Mouse (Mus musculus) layer of hippocampus, adult 11-12 months (tissue): ENCODE data around the gene Slc38a7.
A peak's percentile ranks its signal among the peaks of the same experiment; 100 is the strongest.
"Not testable (repeated sequence)": the region's sequence is repeated elsewhere in the genome, so short reads cannot be mapped to it uniquely, and the experiment has no call there.

ENCODE experiments used
- DNase-seq: peaks from one replicate; pipeline ENCODE4 v3.0.0; 2022; ENCODE audit warnings: low spot score

The Slc38a7 gene

DNA sequence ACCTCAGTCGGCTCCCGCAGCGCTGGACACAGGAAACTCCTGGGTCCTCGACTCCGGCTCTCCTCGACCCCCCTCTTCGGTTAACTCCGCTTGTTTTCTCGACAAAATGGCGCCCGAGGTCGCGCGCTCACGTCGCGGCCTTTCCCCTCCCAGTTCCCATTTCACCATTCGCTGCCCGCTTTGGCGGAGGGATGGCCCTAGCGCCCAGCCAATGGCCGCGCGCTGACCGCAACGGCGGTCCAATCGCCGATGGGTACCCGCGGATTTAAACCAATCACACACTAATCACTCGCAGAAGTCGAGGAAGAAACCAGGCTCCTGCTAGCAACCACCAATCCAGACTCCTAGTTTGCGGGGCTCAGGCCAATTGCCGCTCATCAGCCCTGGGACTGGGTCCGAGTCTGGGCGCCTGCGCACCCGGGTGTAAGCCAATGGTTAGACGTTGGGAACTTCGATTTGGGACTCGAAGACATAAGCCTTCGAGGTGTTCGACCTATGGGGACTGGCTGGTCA lies 46.0 kb downstream of the Slc38a7 start, which contains the start of gene Cnot1:
Cnot1 (minus strand) TSS at position 134 of the 513 bp plus-strand sequence.
- DNase-seq: peak; percentile 98

DNA sequence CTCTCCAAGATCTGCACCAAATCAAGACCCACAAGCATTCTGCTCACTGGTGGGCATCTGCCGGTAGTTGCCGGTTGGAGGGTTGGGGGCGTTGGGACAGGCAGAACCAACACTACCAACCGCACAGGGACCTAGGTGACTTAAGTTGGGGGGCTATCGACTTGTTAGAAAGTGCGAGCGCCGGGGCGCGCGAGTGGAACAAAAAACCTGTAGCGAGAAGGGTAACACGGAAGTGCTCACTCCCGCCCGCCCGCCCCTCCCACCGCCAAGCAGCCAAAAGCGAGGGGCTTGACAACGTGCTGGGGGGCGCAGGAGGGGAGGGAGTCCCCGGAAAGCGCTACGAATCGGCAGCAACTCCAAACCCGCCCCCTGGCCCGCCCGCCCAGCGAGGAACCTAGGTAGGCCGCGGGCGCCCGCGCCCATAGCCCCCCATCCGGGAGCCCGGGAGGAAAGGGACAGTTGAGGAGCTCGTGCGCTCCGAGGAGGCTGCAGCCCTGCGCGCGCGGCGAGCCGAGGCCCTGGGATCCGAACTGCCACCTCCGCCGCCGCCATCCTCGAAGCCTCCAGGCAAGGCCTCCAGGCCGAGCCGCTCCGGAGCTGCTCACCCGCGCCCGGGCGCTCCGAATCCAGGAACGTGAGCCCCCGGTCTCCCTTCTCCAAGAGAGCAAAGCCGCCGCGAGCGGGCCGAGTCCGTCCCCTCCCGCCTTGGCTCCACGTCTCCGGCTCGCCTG lies 46.7 kb downstream of the Slc38a7 start:
- no peak for DNase-seq

DNA sequence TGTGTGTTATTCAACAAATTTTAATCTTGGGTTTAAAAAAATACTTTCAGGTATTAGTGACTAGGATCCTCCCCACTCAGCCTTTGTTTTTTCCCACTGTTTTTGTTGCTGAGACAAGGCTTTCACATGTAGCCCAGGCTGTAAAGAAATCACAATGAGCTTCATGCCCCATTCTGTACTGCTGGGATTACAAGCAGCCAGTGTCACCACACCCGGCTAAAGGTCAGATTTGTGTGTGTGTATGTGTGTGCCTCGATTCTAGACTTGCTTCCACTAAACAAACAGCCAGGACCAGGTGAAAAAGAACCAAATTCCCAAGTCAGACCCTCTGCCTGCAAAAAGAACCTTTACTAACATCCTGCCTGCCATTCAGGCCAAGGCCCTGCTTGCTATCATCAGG lies 47.9 kb downstream of the Slc38a7 start:
- no peak for DNase-seq

DNA sequence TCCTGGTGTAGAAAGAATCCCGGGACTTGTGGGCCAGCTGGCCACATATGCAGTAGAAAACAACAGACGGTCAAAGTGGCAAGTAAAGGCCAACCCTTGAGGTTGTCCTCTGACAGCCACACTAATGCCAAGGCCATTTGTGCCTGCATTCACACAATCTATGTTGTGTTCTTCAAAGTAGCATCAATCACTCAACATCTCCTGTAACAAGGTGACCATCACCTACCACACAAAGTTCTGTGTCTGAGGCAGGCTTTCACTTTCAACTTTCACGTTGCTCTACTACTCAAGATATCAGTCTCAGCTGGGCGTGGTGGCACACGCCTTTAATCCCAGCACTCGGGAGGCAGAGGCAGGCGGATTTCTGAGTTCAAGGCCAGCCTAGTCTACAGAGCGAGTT lies 51.1 kb downstream of the Slc38a7 start:
- no peak for DNase-seq

DNA sequence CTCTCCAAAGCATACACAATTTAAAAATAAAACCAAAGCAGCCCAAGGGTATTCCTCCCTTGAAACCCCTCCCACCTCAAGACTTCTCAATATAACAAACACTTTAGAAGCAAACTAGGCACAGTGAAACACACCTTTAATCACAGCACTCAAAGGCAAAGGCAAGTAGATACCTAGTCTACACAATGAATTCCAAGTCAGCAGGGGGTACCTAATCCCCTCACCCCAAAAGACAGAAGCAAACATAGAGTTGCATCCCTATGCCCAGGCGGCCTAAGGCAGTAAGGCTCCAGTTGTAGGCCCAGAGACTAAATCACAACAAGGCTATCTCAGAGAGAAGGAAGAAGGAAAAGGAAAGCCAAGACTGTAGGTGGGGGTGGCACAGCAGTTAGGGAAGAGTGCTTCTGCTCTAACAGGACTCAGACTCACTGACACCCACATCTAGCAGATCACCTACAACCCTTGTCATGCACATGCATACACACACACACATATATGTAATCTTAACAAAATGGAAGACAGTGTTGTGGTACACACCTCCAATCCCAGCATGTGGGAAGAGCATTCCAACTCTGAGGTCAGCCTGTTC lies 51.8 kb downstream of the Slc38a7 start:
- DNase-seq: no peak

DNA sequence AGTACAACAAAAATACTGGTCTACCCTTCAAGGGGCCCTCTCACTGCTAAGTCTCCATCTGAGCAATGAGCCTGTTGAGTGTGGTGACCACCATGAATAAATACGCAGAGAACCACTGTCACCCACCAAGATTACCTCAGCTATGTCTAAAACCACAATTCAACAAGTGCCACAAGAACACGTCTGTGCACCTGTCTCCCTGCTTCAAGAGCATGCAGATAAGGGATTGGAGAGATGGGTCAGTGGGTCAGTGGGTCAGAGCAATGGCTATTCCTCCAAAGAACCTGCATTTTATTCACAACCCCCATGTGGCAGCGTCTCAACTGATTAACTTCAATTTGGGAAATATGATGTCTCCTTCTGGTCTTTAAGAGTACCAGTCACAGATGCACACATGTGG lies 53.0 kb downstream of the Slc38a7 start:
- DNase-seq: no peak

DNA sequence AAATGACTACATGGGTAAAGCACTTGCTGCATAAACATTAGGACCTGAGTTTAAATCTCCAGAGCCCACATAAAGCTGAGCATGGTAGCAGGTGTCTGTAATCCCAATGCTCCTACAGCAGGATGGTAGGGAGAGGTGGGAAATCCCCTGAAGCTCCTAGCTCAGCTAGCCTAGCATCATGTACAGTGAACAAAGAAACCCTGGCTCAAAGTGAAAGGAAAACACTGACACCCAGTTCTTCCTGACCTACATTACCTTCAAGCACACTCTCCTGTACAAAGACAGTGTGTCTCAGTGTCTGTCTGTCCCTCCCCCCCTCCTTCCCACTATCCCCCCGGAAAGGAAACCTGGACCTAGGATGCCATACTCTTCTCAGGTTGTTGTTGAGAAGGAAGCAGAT lies 53.4 kb downstream of the Slc38a7 start:
- DNase-seq: no peak

DNA sequence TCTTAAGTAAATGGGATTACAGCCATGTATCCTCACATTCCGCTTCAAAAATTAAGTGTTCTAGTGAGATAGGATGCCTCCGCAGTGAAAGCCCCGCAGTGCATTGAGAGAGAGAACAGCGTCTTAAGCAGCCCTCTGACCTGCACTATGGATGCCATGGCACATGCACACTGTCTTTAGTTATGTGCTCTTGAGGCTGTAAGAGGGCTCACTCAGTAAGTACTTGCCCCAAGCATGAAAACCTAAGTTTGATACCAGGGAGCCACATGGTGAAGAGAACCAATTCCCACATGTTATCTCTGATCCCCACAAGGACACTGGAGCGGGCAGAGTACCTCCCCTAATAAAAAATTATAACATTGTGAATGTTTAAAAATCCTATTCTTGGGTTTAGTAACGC lies 54.2 kb downstream of the Slc38a7 start:
- no peak for DNase-seq

DNA sequence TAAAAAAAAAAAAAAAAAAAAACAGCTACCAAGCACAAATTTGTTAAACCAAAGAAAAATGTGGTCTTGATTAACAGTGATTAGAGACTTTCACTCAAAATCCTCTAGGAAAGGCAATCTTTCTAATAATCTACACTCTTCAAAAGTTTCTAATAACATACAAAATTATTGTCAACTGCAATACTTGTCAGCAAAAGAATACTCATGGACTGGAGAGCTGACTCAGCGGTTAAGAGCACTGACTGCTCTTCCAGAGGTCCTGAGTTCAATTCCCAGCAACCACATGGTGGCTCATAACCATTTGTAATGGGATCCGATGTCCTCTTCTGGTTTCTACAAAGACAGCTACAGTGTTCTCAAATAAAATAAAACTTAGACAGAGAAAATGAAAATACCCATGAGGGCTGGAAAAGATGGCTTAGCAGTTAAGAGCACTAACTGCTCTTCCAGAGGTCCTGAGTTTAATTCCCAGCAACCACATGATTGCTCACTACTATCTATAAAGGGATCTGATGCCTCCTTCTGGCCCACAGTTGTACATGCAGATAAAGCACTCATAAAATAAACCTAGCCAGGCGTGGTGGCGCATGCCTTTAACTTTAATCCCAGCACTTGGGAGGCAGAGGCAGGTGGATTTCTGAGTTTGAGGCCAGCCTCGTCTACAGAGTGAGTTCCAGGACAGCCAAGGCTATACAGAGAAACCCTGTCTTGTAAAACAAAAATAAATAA lies 57.8 kb downstream of the Slc38a7 start:
- DNase-seq: not testable (repeated sequence)
